Mouse (Mus musculus) testis, adult 2 months (tissue): Measurements from ENCODE around the gene Zc3h12b.

Experiments used
- CTCF ChIP-seq: fragments of 200-500 bp; IDR thresholded peaks from 2 replicates; pipeline ENCODE4 v1.5.1; 2012; ENCODE audit warnings: low read depth, mild to moderate bottlenecking, inconsistent platforms, low read length, moderate library complexity; ENCODE audit not compliant: control insufficient read depth, insufficient read depth, insufficient replicate concordance
- POLR2A ChIP-seq: fragments of 200-500 bp; IDR thresholded peaks from 2 replicates; pipeline ENCODE4 v1.6.1; 2012; ENCODE audit warnings: low read depth, mild to moderate bottlenecking, inconsistent platforms, low read length, moderate library complexity; ENCODE audit not compliant: control insufficient read depth

DNA sequence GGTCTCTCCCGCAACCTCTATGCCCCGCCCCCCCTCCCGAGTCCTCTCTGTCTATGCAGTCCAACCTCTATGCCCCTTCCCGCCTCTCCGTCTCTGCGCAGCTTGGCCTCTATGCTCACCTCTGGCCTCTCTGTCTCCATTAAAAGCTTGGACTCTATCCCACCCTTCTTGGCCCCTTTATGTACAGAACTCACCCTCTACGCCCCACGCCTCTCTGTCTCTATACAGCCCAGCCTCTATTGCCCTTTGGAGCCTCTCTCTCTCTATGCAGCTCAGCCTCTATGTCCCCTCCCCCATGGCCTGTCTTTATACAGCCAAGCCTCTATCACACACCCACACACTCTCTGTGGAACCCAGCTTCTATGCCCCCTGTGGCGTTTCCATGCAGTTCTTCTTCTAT, 258.5 kb downstream of the Zc3h12b start:
- TF ChIP-seq CTCF = no peak
- no peak for TF ChIP-seq POLR2A
